Mouse (Mus musculus): Measurements from ENCODE around the gene Tia1. TPM values are rescaled to one million over a fixed set of nuclear protein-coding genes. Genes with fewer than 3 reads are reported as not detected.

Gene Tia1
- polyA plus RNA-seq, 1 experiment = 11.5 TPM

DNA sequence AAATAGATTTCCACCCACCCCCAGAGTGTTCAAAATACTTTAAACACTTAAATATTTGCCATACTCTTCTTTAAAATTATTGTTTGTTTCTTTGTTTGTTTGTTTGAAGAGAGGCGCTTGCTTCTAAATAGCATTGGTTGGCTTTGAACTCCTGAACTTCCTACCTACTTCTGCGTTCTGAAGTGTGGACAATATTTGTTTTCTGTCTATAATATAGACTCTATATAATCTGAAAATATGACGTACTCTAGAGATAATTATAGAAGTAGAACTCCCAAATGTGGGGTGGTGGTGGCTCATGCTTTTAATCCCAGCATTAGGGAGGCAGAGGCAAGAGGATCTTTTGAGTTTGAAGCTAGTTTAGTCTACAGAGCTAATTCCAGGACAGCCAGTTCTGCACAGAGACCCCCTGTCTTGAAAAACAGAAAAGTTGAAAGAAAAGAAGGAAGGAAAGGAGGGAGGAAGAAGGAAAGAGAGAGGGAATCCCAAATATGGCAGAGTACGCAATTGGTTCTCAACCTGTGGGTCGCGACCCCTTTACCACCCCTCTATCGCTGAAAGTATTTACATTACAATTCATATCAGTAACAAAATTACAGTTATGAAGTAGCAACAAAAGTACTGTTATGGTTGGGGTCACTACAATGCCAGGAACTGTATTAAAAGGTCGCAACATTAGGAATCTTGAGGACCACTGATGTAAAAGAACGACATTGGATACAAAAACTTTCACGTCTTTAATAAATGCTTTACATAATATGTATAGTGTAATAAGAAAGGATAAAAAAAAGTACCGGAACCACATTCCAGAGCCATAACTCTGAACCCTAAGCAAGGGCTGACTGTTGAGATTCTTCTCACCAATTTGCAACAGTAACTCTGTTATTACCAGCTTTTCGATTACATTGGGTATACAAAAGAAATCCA lies 1.1 kb upstream of the Tia1 start:
- Histone ChIP-seq H3K27ac (ENCODE audit: insufficient read depth, low read depth, low read length) (no peak overlapping the region), H3K36me3 (ENCODE audit: control insufficient read depth, insufficient read depth, low read length) (no peaks in the 10 kb centered on the region), H3K27me3 (replicated peaks; ENCODE audit: control insufficient read depth, insufficient read depth, low read length) (no peaks in the 10 kb centered on the region), H3K4me1 (ENCODE audit: control insufficient read depth, insufficient read depth, low read length) (peaks cover 6% of the 10 kb centered on the region; the same call in 1 of the 2 replicates), H3K4me3 (ENCODE audit: insufficient read depth, low read depth, low read length) (no peak overlapping the region)
- TF ChIP-seq CTCF (conservative IDR thresholded peaks at IDR 0.05; ENCODE audit: insufficient read depth, insufficient read length, low read depth, low read length) = no peak
- TF ChIP-seq POLR2A (IDR thresholded peaks at IDR 0.05; ENCODE audit: low read depth, low read length) = no peak
- WGBS = 49% methylated on average over 12 of the region's 12 CpGs
- DNase-seq = no peak

DNA sequence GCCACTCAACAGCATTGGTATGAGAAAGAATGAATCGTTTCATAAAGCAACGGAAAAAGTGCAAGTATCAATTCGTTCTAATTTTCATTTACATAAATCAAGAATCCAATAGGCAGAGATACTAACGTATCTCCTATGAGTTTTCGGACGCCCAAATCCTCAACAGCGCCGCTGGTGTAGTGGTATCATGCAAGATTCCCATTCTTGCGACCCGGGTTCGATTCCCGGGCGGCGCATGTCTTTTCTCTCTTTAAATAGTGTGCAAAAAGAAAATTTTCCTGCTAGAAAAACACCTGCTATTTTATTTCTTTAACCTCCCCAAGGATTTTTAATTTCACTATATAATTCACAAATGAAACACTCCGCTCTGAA lies 305 bp upstream of the Tia1 start:
- H3K4me3 ChIP-seq (ENCODE audit: insufficient read depth, low read depth, low read length) = 0 out of 2 replicates have a peak overlapping the region, but pooled peaks have one; percentile 96
- DNase-seq = peak; percentile 92
- 1% methylated on average over 15 of the region's 15 CpGs for WGBS
- peaks cover 6% of the 10 kb centered on the region; the same call in 1 of the 2 replicates for H3K4me1 ChIP-seq (ENCODE audit: control insufficient read depth, insufficient read depth, low read length)
- TF ChIP-seq CTCF (conservative IDR thresholded peaks at IDR 0.05; ENCODE audit: insufficient read depth, insufficient read length, low read depth, low read length) = no peak
- TF ChIP-seq POLR2A (IDR thresholded peaks at IDR 0.05; ENCODE audit: low read depth, low read length) = no peak
- no peak overlapping the region for H3K27ac ChIP-seq (ENCODE audit: insufficient read depth, low read depth, low read length)
- H3K36me3 ChIP-seq (ENCODE audit: control insufficient read depth, insufficient read depth, low read length) = no peaks in the 10 kb centered on the region
- no peaks in the 10 kb centered on the region for H3K27me3 ChIP-seq (replicated peaks; ENCODE audit: control insufficient read depth, insufficient read depth, low read length)

DNA sequence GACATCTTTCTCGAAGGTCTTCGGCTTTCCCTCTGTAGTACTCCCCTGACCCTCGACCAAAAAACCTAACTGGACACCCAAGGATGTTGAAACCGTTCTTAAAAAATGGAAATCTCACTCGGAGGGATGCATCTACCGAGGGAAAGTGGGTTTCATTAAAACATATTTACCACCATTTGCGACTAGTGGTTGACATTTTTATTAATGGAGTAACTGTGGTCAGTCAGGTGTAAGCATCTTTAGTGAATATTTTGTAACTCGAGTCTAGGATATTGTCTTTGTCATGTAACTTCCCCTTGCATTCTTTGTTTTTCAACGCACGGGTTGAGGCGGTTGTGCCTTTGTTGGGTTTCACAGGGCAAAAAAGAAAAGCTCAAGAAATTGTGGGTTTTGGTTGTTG lies 977 bp downstream of the Tia1 start:
- Histone ChIP-seq H3K4me3 (ENCODE audit: insufficient read depth, low read depth, low read length) (peak overlapping the region; percentile 96), H3K27ac (ENCODE audit: insufficient read depth, low read depth, low read length) (0 out of 2 replicates have a peak overlapping the region, but pooled peaks have one; percentile 58), H3K36me3 (ENCODE audit: control insufficient read depth, insufficient read depth, low read length) (no peaks in the 10 kb centered on the region), H3K4me1 (ENCODE audit: control insufficient read depth, insufficient read depth, low read length) (peaks cover 6% of the 10 kb centered on the region; the same call in 1 of the 2 replicates), H3K27me3 (replicated peaks; ENCODE audit: control insufficient read depth, insufficient read depth, low read length) (no peaks in the 10 kb centered on the region)
- WGBS = 1% methylated on average over 11 of the region's 11 CpGs
- TF ChIP-seq POLR2A (IDR thresholded peaks at IDR 0.05; ENCODE audit: low read depth, low read length) (no peak), CTCF (conservative IDR thresholded peaks at IDR 0.05; ENCODE audit: insufficient read depth, insufficient read length, low read depth, low read length) (no peak)
- DNase-seq = peak; percentile 16

DNA sequence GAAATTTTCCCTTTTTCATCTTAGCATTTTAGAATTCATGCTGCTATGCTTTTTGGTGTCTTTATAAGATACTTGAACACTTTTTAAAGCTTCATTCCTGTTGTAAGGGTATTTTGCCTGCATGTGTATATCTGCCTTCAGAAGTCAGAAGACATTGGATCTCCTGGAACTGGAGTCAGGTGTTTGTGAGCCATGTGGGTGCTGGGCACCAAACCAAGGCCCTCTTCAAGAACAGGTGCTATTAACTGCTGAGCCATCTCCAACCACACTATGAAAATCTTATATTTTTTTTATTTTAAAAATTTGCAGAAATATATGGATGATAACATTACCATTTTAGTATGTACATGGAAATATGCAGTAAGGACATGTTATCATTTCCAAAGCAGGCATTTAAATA lies 2.3 kb downstream of the Tia1 start:
- Histone ChIP-seq H3K4me3 (ENCODE audit: insufficient read depth, low read depth, low read length) (no peak overlapping the region), H3K27me3 (replicated peaks; ENCODE audit: control insufficient read depth, insufficient read depth, low read length) (no peaks in the 10 kb centered on the region), H3K36me3 (ENCODE audit: control insufficient read depth, insufficient read depth, low read length) (no peaks in the 10 kb centered on the region), H3K4me1 (ENCODE audit: control insufficient read depth, insufficient read depth, low read length) (peaks cover 6% of the 10 kb centered on the region; the same call in 1 of the 2 replicates), H3K27ac (ENCODE audit: insufficient read depth, low read depth, low read length) (no peak overlapping the region)
- no peak for DNase-seq
- no peak for TF ChIP-seq POLR2A (IDR thresholded peaks at IDR 0.05; ENCODE audit: low read depth, low read length)
- TF ChIP-seq CTCF (conservative IDR thresholded peaks at IDR 0.05; ENCODE audit: insufficient read depth, insufficient read length, low read depth, low read length) = no peak

DNA sequence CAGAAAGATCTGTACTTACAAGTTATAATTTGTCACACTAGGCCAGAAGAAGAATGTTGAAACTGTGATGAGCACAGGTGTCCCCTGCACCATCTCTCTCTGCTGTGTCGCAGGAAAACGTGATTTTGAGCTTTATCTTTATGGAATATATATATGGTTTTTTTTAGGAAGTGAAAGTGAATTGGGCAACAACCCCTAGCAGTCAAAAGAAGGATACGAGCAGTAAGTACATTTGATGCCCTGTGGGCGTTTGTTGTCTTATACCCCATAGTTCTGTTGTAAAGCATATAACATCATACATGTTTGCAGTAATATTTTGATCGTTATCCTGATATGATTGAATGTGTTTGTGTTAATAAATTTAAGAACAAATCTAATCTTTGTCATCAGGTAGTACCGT lies 14.7 kb downstream of the Tia1 start:
- H3K27me3 ChIP-seq (replicated peaks; ENCODE audit: control insufficient read depth, insufficient read depth, low read length) = no peaks in the 10 kb centered on the region
- no peak for DNase-seq
- 90% methylated on average over 6 of the region's 6 CpGs for WGBS
- no peak overlapping the region for H3K27ac ChIP-seq (ENCODE audit: insufficient read depth, low read depth, low read length)
- peaks cover 11% of the 10 kb centered on the region for H3K36me3 ChIP-seq (ENCODE audit: control insufficient read depth, insufficient read depth, low read length)
- TF ChIP-seq CTCF (conservative IDR thresholded peaks at IDR 0.05; ENCODE audit: insufficient read depth, insufficient read length, low read depth, low read length) = no peak
- TF ChIP-seq POLR2A (IDR thresholded peaks at IDR 0.05; ENCODE audit: low read depth, low read length) = no peak
- no peak overlapping the region for H3K4me3 ChIP-seq (ENCODE audit: insufficient read depth, low read depth, low read length)
- no peaks in the 10 kb centered on the region for H3K4me1 ChIP-seq (ENCODE audit: control insufficient read depth, insufficient read depth, low read length)

DNA sequence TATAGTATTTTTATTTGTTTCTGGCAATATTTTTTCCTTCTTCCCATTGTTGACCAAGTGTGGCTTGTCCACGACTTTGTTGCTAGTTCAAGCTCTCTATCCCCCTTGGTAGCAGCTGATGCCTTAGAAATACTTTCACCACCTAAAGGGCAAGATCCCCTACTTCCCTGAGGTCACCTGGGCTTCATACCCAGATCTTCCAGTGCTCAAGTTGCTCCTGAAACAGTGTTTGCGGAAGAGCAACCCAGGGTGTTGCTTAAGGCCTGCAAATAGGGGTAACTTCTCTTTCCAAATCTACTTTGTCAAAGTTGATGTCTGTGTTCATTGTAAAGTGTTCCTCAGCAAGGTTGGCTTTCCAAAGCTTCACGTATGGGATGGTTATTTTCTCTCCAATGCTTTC lies 15.2 kb downstream of the Tia1 start:
- no peak for DNase-seq
- no peaks in the 10 kb centered on the region for H3K4me1 ChIP-seq (ENCODE audit: control insufficient read depth, insufficient read depth, low read length)
- peaks cover 12% of the 10 kb centered on the region for H3K36me3 ChIP-seq (ENCODE audit: control insufficient read depth, insufficient read depth, low read length)
- no peak overlapping the region for H3K27ac ChIP-seq (ENCODE audit: insufficient read depth, low read depth, low read length)
- no peak for TF ChIP-seq POLR2A (IDR thresholded peaks at IDR 0.05; ENCODE audit: low read depth, low read length)
- TF ChIP-seq CTCF (conservative IDR thresholded peaks at IDR 0.05; ENCODE audit: insufficient read depth, insufficient read length, low read depth, low read length) = no peak
- no peaks in the 10 kb centered on the region for H3K27me3 ChIP-seq (replicated peaks; ENCODE audit: control insufficient read depth, insufficient read depth, low read length)
- no peak overlapping the region for H3K4me3 ChIP-seq (ENCODE audit: insufficient read depth, low read depth, low read length)
- WGBS = 88% methylated on average over 3 of the region's 3 CpGs

DNA sequence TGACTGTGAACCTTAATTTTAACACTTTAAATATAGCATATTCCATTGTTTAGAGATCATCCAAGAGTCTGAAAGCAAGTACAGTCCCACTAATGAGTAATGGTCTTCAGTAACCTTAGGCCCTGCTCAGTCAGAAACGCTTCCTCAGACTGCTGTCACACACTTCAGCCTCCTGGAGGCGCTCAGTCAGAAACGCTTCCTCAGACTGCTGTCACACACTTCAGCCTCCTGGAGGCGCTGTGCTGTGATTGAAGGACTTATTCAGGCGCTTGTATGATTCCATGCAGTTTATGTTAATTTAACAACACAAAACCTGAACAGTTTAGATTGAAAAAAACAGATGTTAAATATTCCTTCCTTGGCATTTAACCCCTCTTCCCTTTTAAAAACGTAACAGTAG lies 16.5 kb downstream of the Tia1 start:
- H3K27me3 ChIP-seq (replicated peaks; ENCODE audit: control insufficient read depth, insufficient read depth, low read length) = no peaks in the 10 kb centered on the region
- WGBS = 78% methylated on average over 6 of the region's 6 CpGs
- no peak for DNase-seq

More for the DNA sequence above, 16.5 kb downstream of the Tia1 start:
- Histone ChIP-seq H3K4me1 (ENCODE audit: control insufficient read depth, insufficient read depth, low read length) (no peaks in the 10 kb centered on the region), H3K27ac (ENCODE audit: insufficient read depth, low read depth, low read length) (no peak overlapping the region), H3K36me3 (ENCODE audit: control insufficient read depth, insufficient read depth, low read length) (peaks cover 15% of the 10 kb centered on the region), H3K4me3 (ENCODE audit: insufficient read depth, low read depth, low read length) (no peak overlapping the region)
- no peak for TF ChIP-seq POLR2A (IDR thresholded peaks at IDR 0.05; ENCODE audit: low read depth, low read length)
- peak; percentile 18; the same call in 1 of the 2 replicates for TF ChIP-seq CTCF (conservative IDR thresholded peaks at IDR 0.05; ENCODE audit: insufficient read depth, insufficient read length, low read depth, low read length)

All from kidney, adult 2 months (tissue).